Mouse (Mus musculus) hindbrain, embryonic 14.5 days (tissue): ENCODE data around the gene Tbc1d22b. TPM values are rescaled to one million over a fixed set of nuclear protein-coding genes. Genes with fewer than 3 reads are reported as not detected.

Experiments
- ATAC-seq: fragments of 200-750 bp; cut with Nextera tagmentation; 2 replicates; pipeline ENCODE4 v1.8.0; 2017; ENCODE audit warnings: moderate number of reproducible peaks, mild to moderate bottlenecking, moderate TSS enrichment, moderate library complexity; ENCODE audit not compliant: low FRiP score
- DNase-seq: peaks from one replicate; pipeline ENCODE4 v3.0.0-alpha.2; 2015; ENCODE audit warnings: low spot score
- H3K27ac ChIP-seq: fragments of 300-500 bp; sonication (generic); 2 replicates; pipeline ENCODE4 v1.5.1; 2014; ENCODE audit warnings: mild to moderate bottlenecking, moderate library complexity
- H3K27me3 ChIP-seq: fragments of 300-500 bp; sonication (generic); 2 replicates; pipeline ENCODE4 v1.6.1; 2014; ENCODE audit warnings: mild to moderate bottlenecking, low read length, mixed read lengths; ENCODE audit not compliant: control insufficient read depth, insufficient read depth
- H3K36me3 ChIP-seq: fragments of 300-500 bp; sonication (generic); replicated peaks from 2 replicates; pipeline ENCODE4 v1.6.1; 2014; ENCODE audit not compliant: control insufficient read depth, insufficient read depth
- H3K4me1 ChIP-seq: fragments of 300-500 bp; sonication (generic); replicated peaks from 2 replicates; pipeline ENCODE4 v1.6.1; 2014; ENCODE audit warnings: antibody characterized with exemption, low read length, mixed read lengths; ENCODE audit not compliant: control insufficient read depth, insufficient read depth
- H3K4me2 ChIP-seq: fragments of 300-500 bp; sonication (generic); replicated peaks from 2 replicates; pipeline ENCODE4 v1.6.1; 2014; ENCODE audit warnings: mild to moderate bottlenecking, moderate library complexity
- H3K4me3 ChIP-seq: fragments of 300-500 bp; sonication (generic); replicated peaks from 2 replicates; pipeline ENCODE4 v1.5.1; 2014; ENCODE audit warnings: mild to moderate bottlenecking, low read length
- H3K9ac ChIP-seq: fragments of 300-500 bp; sonication (generic); 2 replicates; pipeline ENCODE4 v1.6.1; 2014
- H3K9me3 ChIP-seq: fragments of 300-500 bp; sonication (generic); 2 replicates; pipeline ENCODE4 v1.6.1; 2016; ENCODE audit warnings: low read length; ENCODE audit not compliant: control insufficient read depth
- WGBS: fragments of 180-500 bp; shearing (Covaris S2); extraction: QIAGEN DNeasy Blood & Tissue Kit; methylation state at CpG from one replicate; pipeline ENCODE4 v1.1.7; 2014; 5-methylcytosine and 5-hydroxymethylcytosine counted together
- polyA plus RNA-seq: library from polyadenylated mRNA; unstranded; fragments of >200 nt; fragmentation: Nextera tagmentation; extraction: Ambion mirVana; gene quantifications from 2 replicates; pipeline ENCODE4 v1.2.1, GENCODE M21; 2014

Gene Tbc1d22b
- polyA plus RNA-seq, 1 experiment from 2014 or later: 27.8 TPM

DNA sequence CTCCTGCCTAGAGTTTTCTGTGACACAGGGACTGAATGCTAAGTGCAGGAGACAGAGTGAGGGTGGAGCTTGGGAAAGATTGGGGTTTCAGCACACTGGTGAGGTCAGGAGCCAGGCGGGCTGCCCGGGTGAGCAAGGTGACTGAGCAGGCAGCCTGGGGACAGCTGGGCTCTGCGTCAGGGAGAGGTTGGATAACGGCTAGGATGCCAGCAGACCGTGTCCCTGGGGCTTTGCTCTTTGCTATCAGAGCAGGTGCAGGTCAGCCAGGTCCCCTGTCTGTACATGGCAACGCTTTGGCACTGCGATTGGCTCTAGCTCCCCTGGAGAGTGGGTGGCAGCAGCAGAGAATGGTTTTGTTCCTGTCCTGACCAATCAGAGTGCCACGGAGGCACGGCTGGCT is 77.7 kb downstream of the Tbc1d22b start:
- no peak overlapping the region for H3K27ac ChIP-seq
- no peak overlapping the region for H3K9ac ChIP-seq
- H3K4me3 ChIP-seq: no peak overlapping the region
- H3K4me1 ChIP-seq: no peaks in the 10 kb centered on the region
- no peaks in the 10 kb centered on the region for H3K27me3 ChIP-seq
- H3K4me2 ChIP-seq: no peak overlapping the region
- ATAC-seq (no peak), DNase-seq (no peak)
- H3K9me3 ChIP-seq: no peaks in the 10 kb centered on the region
- H3K36me3 ChIP-seq: peaks cover 97% of the 10 kb centered on the region
- 87% methylated on average over 9 of the region's 9 CpGs for WGBS

DNA sequence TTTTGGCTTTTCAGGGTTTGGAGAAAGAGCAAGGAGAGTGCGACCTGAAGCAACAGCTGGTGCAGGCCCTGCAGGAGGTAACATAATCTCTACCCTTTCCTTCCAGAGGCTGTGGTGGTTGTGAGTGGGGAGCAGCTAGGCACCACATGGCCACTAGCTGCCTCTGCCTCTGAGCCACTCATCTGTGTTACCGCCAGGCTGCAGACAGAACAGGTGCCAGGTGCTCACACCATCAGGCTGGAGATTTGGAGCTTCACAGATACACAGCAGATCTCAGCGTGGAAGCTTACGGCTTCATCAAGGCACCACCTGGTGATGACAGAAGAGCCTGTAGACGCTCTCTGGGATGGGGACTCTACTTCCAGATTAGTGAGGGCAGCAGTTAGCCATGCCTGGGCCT is 79.4 kb downstream of the Tbc1d22b start:
- no peak overlapping the region for H3K4me2 ChIP-seq
- no peaks in the 10 kb centered on the region for H3K27me3 ChIP-seq
- H3K9me3 ChIP-seq: no peaks in the 10 kb centered on the region
- H3K4me3 ChIP-seq: no peak overlapping the region
- 84% methylated on average over 5 of the region's 5 CpGs for WGBS
- H3K4me1 ChIP-seq: no peaks in the 10 kb centered on the region
- no peak for ATAC-seq
- no peak overlapping the region for H3K27ac ChIP-seq
- H3K36me3 ChIP-seq: peaks cover 97% of the 10 kb centered on the region
- DNase-seq: no peak
- H3K9ac ChIP-seq: no peak overlapping the region

DNA sequence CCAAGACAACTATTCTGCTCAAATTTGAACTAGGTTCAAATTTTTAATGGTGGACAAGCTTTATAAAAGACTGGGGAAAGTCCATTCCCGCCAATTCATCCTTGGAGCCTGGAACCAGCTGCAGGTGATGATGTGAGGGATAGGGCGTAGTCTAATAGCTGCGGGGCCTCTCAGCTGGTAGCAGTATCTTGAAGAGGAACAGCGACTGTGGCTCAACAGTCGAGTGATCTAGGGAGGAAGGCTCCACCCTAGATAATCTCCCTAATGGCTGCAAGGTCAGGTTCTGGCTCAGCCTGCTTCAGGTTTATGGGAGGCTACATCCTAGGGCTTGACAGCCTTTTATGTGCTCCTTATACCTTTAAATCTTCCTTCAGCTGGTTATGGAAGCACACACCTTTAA is 80.0 kb downstream of the Tbc1d22b start:
- Histone ChIP-seq H3K4me1 (no peaks in the 10 kb centered on the region), H3K4me2 (no peak overlapping the region), H3K27ac (no peak overlapping the region), H3K9ac (no peak overlapping the region), H3K27me3 (no peaks in the 10 kb centered on the region), H3K36me3 (peaks cover 99% of the 10 kb centered on the region), H3K4me3 (no peak overlapping the region), H3K9me3 (no peaks in the 10 kb centered on the region)
- WGBS: 91% methylated on average over 5 of the region's 5 CpGs
- DNase-seq (no peak), ATAC-seq (no peak)

DNA sequence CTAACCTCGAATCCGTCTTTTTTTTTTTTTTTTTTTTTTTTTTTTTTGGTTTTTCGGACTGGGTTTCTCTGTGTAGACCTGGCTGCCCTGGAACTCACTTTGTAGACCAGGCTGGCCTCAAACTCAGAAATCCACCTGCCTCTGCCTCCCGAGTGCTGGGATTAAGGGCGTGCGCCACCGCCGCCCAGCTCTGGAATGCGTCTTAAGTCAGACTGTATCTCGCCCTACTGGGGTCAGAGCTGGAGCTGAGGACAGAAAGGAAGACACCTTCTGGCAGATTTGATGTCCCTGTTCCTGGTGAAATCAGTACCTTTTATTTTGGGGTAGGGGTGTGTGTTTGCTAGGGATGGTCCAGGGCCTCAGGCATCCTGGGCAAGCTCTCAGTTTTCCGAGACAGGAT is 82.7 kb downstream of the Tbc1d22b start:
- no peak for DNase-seq
- 95% methylated on average over 11 of the region's 11 CpGs for WGBS
- no peaks in the 10 kb centered on the region for H3K9me3 ChIP-seq

DNA sequence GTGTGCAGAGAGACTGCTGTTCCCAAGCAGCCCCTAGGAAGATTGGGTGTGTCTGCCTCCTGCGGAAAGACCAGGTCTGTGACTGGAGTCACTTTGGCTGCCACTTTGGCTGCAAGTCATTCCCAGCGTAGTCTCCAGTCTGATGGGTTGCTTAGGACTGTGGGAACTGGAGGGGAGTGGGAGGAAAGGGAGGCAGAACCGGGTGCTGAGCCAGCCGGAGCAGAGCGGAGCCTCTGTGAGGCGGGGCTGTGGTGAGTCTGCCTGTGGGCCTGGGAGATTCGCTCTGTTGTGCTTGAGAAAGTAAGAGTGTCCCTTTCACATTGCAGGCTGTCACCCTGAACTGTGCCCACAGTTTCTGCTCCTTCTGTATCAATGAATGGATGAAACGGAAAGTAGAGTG is 85.9 kb downstream of the Tbc1d22b start:
- DNase-seq (no peak), ATAC-seq (no peak)
- 94% methylated on average over 8 of the region's 8 CpGs for WGBS
- Histone ChIP-seq H3K4me1 (no peaks in the 10 kb centered on the region), H3K36me3 (peaks cover 87% of the 10 kb centered on the region), H3K27me3 (no peaks in the 10 kb centered on the region), H3K27ac (no peak overlapping the region), H3K9ac (no peak overlapping the region), H3K4me2 (no peak overlapping the region), H3K4me3 (no peak overlapping the region), H3K9me3 (no peaks in the 10 kb centered on the region)

More for the DNA sequence above, 82.7 kb downstream of the Tbc1d22b start:
- ATAC-seq: no peak
- H3K27me3 ChIP-seq: no peaks in the 10 kb centered on the region
- no peak overlapping the region for H3K27ac ChIP-seq
- no peaks in the 10 kb centered on the region for H3K4me1 ChIP-seq
- H3K4me3 ChIP-seq: no peak overlapping the region
- H3K4me2 ChIP-seq: no peak overlapping the region
- H3K36me3 ChIP-seq: peaks cover 99% of the 10 kb centered on the region
- no peak overlapping the region for H3K9ac ChIP-seq

DNA sequence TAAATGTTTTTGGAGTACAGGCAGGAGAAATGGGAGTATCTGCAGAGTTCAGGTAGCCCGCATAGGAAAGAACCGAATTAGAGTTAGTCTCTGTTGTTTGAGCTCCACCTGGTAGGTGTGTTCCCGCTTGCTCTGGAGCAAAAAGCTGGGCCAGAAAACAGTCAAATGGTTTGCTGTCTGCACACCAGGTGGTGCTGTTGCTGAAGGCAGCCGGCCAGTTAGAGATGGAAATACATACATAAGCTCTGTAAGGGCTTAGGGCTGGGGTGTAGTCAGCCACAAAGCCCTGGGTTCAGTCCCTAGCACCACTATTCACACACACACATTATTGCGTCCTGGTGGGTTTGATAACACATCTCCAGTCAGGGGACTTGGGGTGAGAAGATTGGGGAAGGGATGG is 86.5 kb downstream of the Tbc1d22b start:
- Histone ChIP-seq H3K4me1 (no peaks in the 10 kb centered on the region), H3K27me3 (no peaks in the 10 kb centered on the region), H3K9ac (no peak overlapping the region), H3K4me2 (no peak overlapping the region), H3K9me3 (no peaks in the 10 kb centered on the region), H3K4me3 (no peak overlapping the region), H3K36me3 (peaks cover 87% of the 10 kb centered on the region), H3K27ac (no peak overlapping the region)
- 76% methylated on average over 5 of the region's 5 CpGs for WGBS
- DNase-seq: peak; percentile 61
- ATAC-seq: no peak

DNA sequence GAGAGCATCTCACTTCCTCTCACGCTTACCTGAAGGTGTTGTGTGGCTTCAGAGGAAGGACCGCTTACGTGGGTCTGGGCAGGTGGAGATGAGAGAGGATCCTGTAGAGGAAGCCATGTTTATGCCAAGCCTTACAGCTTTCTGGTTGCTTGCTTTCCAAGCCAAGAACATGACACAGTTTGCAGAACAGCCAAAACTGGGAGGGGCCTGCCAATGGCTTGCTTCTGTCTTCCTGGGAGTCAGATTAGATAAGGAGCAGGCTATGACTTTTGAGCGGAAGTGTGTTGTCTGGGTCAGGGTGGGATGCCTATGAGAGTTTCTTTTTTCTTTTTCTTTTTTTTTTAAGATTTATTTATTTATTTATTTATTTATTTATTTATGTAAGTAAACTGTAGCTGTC is 87.8 kb downstream of the Tbc1d22b start:
- Histone ChIP-seq H3K4me1 (no peaks in the 10 kb centered on the region), H3K9me3 (no peaks in the 10 kb centered on the region), H3K4me3 (no peak overlapping the region), H3K36me3 (peaks cover 87% of the 10 kb centered on the region), H3K27me3 (no peaks in the 10 kb centered on the region), H3K27ac (no peak overlapping the region), H3K4me2 (no peak overlapping the region), H3K9ac (no peak overlapping the region)
- no peak for ATAC-seq
- WGBS: 98% methylated on average over 4 of the region's 4 CpGs
- DNase-seq: no peak

DNA sequence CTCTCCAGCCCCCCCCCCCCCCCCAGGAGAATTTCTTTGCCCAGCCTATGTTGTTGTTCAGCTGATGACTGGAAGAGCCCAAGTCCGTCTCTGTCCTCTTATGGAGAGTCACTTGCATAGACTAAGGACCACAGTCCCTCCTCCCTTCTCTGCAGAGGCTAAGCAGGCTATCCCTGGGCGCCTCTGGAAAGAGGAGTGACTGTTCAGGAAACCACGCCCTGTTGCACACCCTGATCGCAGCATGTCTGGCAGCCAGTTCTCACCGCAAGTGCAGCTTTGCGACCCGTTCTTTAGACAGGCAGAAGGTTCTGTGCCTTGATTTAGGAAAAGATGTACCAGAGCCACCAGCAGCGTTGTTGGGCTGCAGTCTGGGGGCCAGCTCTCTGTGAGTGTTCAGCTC is 88.3 kb downstream of the Tbc1d22b start:
- 89% methylated on average over 7 of the region's 8 CpGs for WGBS
- peaks cover 83% of the 10 kb centered on the region for H3K36me3 ChIP-seq

DNA sequence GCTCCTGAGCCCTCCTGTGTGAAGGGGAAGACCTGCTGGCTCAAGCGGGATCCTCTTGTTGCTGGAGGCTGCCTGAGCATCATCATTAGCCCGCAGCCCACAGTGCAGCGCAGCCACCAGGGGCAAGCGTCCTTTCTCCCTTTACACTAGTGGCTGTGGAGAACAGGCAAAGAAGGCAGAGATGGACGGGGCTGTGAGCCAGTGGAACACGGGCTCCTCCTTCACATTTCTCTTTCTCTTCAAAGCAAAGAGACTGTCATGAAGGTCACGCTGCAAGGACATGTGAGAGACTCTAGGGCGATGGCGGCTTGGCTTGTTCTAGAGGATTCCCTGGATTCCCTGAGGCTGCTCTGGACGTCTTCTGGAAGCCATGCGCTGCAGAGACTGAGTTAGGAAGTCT is 91.4 kb downstream of the Tbc1d22b start:
- no peak overlapping the region for H3K4me2 ChIP-seq
- 94% methylated on average over 11 of the region's 11 CpGs for WGBS

More for the DNA sequence above, 88.3 kb downstream of the Tbc1d22b start:
- H3K9ac ChIP-seq: no peak overlapping the region
- H3K4me2 ChIP-seq: no peak overlapping the region
- no peaks in the 10 kb centered on the region for H3K4me1 ChIP-seq
- no peaks in the 10 kb centered on the region for H3K9me3 ChIP-seq
- H3K4me3 ChIP-seq: no peak overlapping the region
- no peak overlapping the region for H3K27ac ChIP-seq
- no peak for DNase-seq
- no peaks in the 10 kb centered on the region for H3K27me3 ChIP-seq
- no peak for ATAC-seq

DNA sequence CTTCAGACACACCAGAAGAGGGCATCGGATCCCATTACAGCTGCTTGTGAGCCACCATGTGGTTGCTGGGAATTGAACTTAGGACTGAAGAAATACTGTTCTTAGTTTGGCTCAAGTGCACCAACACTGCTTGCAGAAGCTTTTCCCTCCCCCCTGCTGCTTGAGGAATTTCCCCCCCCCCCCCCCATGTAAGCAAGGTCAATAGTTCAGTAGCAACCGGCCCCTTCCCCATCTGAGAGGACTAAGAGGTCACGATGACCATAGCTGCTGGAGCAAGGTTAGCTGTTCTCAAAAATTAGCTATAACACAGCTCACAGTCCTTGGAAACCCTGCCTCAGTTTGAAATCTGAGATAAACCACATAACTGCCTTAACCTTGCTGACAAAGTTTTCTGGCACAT is 92.6 kb downstream of the Tbc1d22b start:
- ATAC-seq: no peak

More for the DNA sequence above, 91.4 kb downstream of the Tbc1d22b start:
- Histone ChIP-seq H3K4me3 (no peak overlapping the region), H3K36me3 (peaks cover 60% of the 10 kb centered on the region), H3K27ac (no peak overlapping the region), H3K4me1 (no peaks in the 10 kb centered on the region), H3K9ac (no peak overlapping the region), H3K27me3 (no peaks in the 10 kb centered on the region), H3K9me3 (no peaks in the 10 kb centered on the region)
- DNase-seq (no peak), ATAC-seq (no peak)

More for the DNA sequence above, 92.6 kb downstream of the Tbc1d22b start:
- no peak overlapping the region for H3K27ac ChIP-seq
- no peaks in the 10 kb centered on the region for H3K4me1 ChIP-seq
- no peaks in the 10 kb centered on the region for H3K9me3 ChIP-seq
- H3K27me3 ChIP-seq: no peaks in the 10 kb centered on the region
- H3K36me3 ChIP-seq: peaks cover 56% of the 10 kb centered on the region
- H3K4me2 ChIP-seq: no peak overlapping the region
- H3K4me3 ChIP-seq: no peak overlapping the region
- 66% methylated on average over 3 of the region's 3 CpGs for WGBS
- no peak for DNase-seq
- H3K9ac ChIP-seq: no peak overlapping the region
